Mouse (Mus musculus): ENCODE results near the gene Cnga3.

Cnga3 gene

DNA sequence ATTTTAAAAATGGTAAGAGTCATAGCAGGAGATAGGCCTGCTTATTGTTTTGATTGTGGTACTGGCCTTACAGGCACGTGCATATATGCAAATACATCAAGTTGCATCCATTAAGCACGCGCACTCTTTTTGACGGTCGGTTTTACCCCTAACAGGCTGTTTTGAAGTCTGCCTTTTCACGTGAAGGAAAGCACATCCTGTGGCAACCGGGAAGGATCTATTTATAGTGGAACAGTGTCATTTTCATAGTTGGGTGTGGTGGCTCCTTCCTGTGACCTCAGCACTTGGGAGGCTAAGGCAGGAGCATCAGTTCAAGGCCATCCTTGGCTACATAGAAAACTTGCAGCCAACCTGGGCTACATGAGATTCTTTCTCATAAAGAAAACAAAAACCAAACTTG, 72.3 kb downstream of the Cnga3 start:
- DNase-seq (ENCODE audit: low spot score): no peak

DNA sequence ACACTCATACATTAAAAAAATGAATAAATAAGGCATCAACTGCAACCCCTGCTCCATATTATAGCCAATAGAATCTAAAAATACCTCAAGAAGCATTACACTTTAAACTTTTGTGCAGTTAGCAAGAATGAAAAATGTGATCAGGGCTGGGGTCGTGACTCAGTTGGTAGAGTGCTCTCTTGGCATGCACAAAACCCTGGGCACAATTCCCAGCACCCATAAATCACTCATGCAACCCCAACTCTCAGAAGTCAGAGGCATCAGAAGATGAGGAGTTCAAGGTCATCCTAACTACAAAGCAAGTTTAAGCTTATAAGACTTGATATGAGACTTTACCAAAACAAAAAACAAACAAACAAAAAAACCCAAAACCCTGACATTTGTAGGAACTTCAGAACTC, 73.5 kb downstream of the Cnga3 start:
- DNase-seq (ENCODE audit: low spot score): no peak

DNA sequence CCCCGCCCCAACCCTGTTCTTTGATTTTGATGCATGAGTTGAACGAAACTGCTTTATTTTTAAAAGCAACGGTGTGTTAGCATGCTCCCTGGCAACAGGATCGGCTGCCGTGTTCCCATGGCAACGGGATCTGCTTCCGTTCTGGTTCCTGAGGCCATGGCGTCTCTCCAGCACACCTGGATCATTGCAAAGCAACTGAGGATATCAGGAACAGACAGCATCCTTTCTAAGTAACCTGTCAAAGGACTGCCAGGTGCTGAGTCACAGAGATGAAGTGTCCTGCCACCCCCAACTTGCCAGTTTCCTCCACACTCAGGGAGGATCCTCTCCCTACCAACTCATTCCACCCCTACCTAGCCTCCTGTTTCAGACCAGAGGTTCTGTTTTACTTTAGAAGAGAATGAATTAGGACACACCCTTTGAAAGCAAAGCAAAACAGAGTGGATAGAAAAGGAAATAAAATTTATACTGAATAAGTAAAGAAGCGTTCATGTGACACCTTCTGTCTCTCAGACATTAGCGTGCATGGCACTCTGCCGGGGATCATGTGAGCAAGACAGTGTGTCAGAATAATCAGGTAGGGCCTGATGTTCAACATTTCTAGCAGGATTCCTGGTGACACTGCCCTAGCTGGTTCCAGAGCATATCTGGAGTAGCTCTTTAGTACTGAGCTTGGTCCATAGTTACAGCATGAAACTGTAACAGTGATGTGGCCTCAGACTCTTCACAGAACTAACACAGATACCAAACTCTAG, 74.1 kb downstream of the Cnga3 start:
- no peak for DNase-seq (ENCODE audit: low spot score)

GRCm38 (mm10) chr1:37288941-37289340, 74.7 kb downstream of the Cnga3 start:
- no peak for DNase-seq (ENCODE audit: low spot score)

DNA sequence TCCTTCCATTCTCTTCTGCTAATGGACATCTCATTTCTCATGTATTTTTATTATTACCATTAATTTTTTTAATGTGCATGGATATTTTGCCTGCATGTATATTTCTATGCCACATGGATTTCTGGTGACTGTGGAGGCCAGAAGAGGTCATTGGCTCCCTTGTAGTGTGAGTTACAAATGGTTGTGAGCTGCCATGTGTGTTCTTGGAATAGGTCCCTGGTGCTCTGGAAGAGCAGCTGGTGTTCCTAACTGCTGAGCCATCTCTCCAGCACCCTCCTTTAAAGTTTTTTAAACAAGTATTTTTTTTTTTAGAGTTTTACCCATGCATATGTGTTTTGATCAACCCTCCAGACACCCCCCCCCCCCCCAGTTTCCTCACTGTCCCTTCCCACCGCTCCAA, 82.2 kb downstream of the Cnga3 start:
- DNase-seq (ENCODE audit: low spot score): no peak

DNA sequence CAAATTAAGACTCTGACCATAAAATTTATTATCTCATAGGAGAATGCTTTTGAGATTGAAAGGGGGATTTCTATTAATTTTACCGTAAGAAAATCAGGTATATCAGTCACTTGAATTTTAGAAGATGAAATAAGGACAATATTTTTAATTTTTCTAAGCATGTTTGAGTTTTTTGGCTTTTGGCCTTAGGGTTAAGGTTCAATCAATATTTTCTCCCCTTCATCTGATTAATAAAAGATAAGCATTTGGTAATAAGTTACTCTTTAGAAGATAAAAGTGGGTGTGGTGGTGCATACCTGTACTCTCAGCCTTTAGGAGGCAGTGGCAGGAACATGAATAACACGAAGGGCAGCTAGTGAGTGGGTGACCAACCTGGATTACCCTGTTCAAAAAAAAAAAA, 84.7 kb downstream of the Cnga3 start:
- DNase-seq (ENCODE audit: low spot score): no peak

- peak; percentile 93 for DNase-seq (ENCODE audit: low spot score)
These were observed 85.6 kb downstream of the Cnga3 start, which contains the start of gene Inpp4a for GRCm38 (mm10) chr1:37299540-37300491. Gene Inpp4a (plus strand): TSS chr1:37299865.

GRCm38 (mm10) chr1:37300650-37301049, 86.4 kb downstream of the Cnga3 start:
- no peak for DNase-seq (ENCODE audit: low spot score)

- DNase-seq (ENCODE audit: low spot score): no peak
These were observed 88.6 kb downstream of the Cnga3 start for GRCm38 (mm10) chr1:37302801-37303200.

- no peak for DNase-seq (ENCODE audit: low spot score)
These were observed 91.6 kb downstream of the Cnga3 start for GRCm38 (mm10) chr1:37305691-37306287.

GRCm38 (mm10) chr1:37307586-37307985, 93.4 kb downstream of the Cnga3 start:
- DNase-seq (ENCODE audit: low spot score): no peak

DNA sequence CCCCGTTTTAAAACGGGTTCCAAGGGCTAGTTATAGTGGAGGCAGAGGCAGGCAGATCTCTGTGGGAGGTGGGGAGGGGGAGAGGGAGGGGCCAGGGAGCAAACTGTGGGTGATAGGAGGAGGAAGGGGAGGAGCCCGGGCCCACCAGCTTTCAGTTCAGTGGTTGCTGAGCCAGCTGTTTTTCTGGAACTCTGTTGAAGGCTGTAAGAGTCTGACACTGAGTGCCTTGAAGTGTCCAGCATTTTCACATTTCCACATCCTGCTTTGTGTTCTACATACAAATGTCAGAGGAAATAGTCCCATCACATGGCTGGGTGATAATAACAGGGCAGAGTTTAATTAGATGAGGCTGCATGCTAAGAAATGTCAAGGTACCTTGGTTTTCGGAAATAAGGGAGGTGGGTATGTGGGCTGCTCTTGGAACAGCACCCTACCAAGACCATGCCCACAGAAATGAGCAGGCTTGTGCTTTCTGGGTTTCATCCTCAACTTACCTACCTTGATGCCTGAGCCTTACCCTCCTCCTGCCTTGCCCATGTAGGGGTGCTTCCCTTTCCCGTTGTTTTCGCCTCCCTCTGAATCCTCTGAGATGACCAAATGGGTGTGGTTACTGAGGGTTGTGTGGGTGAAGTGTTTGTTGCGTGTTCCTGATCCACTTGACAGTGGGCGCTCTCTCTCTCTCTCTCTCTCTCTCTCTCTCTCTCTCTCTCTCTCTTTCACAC, 93.9 kb downstream of the Cnga3 start:
- no peak for DNase-seq (ENCODE audit: low spot score)

DNA sequence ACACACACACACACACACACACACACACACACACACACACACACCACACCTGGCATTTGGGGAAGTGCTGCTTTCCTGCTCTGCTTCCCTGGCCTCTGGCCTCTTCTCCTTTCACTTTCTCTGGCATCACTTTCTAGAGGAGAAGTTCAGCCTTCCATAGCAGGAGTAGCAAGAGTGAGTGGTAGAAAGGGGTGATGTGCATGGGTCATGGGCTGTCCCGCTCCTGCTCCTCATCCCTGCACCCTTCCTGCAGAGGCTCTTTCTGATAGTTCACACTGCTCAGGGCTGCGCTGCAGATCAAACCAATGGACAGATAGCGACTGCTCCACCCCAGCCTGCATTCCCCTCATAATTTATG, 94.5 kb downstream of the Cnga3 start:
- no peak for DNase-seq (ENCODE audit: low spot score)

DNA sequence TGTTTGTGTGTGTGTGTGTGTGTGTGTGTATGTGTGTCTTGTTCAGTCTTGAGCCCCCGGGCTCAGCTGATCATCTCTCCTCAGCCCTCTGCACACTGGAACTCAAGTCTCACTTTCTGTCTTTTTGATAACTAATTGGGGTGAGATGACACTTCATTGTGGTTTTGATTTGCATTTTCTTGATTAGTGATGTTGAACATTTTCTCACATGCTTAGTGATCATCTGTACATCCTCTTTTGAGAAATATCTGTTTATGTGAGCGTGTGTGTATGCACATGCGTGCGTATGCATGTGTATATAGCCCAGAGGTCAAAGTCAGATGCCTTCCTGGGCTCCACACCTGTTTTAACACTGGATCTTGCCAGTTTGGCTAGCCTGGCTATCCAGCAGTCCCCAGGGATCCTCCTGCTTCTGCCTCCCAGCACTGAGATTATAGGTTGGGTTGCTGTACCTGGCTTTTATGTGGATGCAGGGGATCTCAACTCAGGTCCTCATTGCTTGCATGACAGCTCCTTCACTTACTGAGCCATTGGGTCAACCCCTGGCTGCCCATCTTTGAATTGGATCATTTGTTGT, 95.8 kb downstream of the Cnga3 start:
- no peak for DNase-seq (ENCODE audit: low spot score)
